Mouse (Mus musculus): ENCODE results near the gene Pi4kb.

Gene Pi4kb

GRCm38 (mm10) chr3:94953764-94954616, 20.5 kb upstream of the Pi4kb start, which contains the start of gene Rfx5:
TSS of gene Rfx5 (plus strand) at chr3:94954075.
- DNase-seq (ENCODE audit: low read depth, low spot score): peak; percentile 94

- no peak for DNase-seq (ENCODE audit: low read depth, low spot score)
These were observed 16.2 kb upstream of the Pi4kb start for GRCm38 (mm10) chr3:94958295-94958694.

DNA sequence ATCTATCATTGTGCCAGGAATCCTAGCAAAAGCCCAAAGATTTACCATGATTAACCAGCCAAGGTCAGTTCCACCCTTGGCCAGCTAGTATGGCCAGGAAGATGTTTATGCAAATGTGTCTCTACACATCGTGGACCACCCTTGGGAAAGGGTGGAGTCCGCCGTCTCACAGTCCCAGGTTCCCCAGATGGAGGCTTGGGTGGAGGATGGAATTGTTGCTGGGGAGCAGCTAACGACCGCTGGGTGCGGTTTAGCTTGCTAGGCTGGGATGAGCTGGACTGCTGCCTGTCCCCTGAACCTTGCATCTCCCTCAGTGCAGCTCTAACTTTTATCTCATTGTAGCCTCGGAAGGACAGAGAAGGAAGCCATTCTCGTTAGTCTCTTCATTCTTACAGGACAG, 14.7 kb upstream of the Pi4kb start:
- no peak for DNase-seq (ENCODE audit: low read depth, low spot score)

- DNase-seq (ENCODE audit: low read depth, low spot score): no peak
These were observed 14.2 kb upstream of the Pi4kb start for GRCm38 (mm10) chr3:94960322-94960721.

GRCm38 (mm10) chr3:94964989-94965388, 9.5 kb upstream of the Pi4kb start:
- no peak for DNase-seq (ENCODE audit: low read depth, low spot score)

DNA sequence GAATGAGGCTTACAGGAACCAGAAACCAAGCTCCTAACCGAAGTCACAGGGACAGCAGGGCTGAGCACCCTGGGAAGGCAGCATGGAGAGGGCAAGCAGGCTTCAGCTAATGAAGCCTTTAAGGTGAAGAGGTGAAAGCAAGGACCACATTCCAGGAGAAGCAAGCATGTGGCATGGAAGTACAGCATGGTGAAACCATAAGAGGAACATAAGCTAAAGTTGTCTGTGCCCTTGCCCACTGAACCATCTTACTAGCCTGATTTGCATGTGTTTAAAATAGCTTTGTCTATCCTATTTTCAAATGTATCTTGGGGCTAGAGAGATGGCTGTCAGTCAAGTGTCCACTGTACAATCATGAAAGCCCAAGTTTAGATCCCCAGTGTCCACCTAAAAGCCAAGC, 8.7 kb upstream of the Pi4kb start:
- no peak for DNase-seq (ENCODE audit: low read depth, low spot score)

GRCm38 (mm10) chr3:94972552-94972951, 2.0 kb upstream of the Pi4kb start:
- no peak for DNase-seq (ENCODE audit: low read depth, low spot score)

DNA sequence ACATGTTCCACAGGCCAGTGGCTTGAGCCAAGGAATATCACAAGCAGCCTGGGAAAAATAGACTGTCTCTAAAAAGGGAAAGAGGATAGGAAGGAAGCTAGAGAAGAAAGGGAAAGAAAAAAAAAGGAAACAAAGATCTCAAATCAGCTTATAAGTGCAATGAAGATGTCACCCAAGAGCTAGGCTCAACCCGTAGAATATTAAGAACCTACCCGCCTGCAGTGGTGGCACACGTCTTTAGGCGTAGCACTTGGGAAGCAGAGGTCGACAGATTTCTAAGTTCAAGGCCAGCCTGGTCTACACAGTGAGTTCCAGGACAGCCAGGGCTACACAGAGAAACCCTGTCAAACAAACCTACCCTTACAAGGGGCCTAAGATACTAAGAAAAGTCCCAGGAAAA, 911 bp upstream of the Pi4kb start:
- no peak for DNase-seq (ENCODE audit: low read depth, low spot score)

- DNase-seq (ENCODE audit: low read depth, low spot score): no peak
These were observed 454 bp upstream of the Pi4kb start for GRCm38 (mm10) chr3:94974026-94974527.

- no peak for DNase-seq (ENCODE audit: low read depth, low spot score)
These were observed 9.8 kb downstream of the Pi4kb start for GRCm38 (mm10) chr3:94984312-94984711.

DNA sequence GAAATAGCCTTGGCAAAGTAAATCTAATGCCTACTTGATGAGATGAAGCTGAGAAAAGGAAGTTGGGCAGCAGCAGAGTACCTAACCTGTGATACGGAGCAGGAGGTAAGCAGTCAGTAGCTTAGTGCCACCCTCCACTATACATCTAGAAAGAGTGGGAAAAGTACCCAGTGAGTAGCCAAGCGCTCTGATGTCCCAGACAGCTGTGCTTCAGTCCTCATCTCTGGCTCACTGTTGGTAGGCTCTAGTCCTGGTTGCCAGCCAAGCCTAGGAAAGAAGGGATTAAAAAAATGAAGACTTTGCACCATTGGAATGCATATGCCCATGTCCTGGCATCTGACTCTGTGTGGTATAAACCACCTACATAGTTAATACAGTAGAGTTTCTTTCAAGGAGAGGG, 11.0 kb downstream of the Pi4kb start:
- DNase-seq (ENCODE audit: low read depth, low spot score): no peak

- DNase-seq (ENCODE audit: low read depth, low spot score): no peak
These were observed 13.0 kb downstream of the Pi4kb start for GRCm38 (mm10) chr3:94987578-94987977.

- no peak for DNase-seq (ENCODE audit: low read depth, low spot score)
These were observed 14.7 kb downstream of the Pi4kb start for GRCm38 (mm10) chr3:94989159-94989761.

DNA sequence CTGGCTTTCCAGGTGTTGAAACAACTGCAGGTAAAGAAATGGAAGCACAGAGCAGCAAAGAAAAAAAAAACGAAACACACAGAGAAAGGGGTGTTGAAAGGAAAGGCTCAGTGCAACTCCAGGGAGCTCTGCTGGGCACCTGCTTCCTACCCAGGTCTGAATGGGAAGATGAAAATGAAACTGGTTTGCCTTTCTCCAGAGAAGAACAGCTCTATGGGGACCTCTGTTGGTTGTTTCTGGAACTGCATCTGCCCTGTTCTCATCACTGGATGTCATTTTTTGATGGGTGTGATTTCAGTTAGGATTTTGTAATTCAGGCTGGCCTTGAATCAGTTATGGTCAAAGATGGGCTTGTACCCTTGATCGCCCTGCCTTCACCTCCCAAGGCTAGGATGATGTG, 22.4 kb downstream of the Pi4kb start:
- no peak for DNase-seq (ENCODE audit: low read depth, low spot score)

GRCm38 (mm10) chr3:95002569-95002968, 28.0 kb downstream of the Pi4kb start:
- no peak for DNase-seq (ENCODE audit: low read depth, low spot score)

- no peak for DNase-seq (ENCODE audit: low read depth, low spot score)
These were observed 28.7 kb downstream of the Pi4kb start for GRCm38 (mm10) chr3:95003273-95003672.

DNA sequence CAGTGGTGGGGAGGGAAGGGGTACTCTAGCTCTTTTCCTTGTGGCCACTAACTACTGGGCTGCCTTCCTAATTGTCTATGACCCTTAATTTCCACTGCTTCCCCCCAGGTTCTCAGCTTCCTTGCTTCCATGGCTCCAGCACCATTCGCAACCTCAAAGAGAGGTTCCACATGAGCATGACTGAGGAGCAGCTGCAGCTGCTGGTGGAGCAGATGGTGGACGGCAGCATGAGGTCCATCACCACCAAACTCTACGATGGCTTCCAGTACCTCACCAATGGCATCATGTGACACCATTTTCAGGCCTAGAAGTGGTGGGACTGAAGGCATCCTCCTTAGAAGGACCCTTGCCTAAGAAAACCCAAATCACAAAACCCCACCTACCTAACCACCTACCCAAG, 31.1 kb downstream of the Pi4kb start:
- no peak for DNase-seq (ENCODE audit: low read depth, low spot score)

GRCm38 (mm10) chr3:95007706-95008105, 33.2 kb downstream of the Pi4kb start:
- no peak for DNase-seq (ENCODE audit: low read depth, low spot score)

DNA sequence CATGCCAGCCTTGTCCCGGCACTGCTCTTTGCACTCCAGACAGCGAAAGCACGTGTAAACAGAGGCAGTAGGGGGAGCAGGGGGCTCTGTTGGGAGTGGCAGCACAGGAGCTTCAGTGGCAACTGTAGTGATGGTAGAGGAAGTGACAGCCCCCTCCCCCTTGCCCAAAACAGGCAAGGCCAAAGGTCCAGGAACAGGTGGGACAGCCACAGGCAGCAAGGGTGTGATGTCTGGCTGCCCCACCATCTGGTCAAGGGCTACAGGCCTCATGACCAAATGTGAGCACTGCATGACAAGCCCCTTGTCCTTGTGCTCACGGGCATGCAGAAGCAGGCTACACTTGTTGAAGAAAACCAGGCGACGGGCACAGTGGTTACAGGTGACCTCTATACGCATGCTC, 35.9 kb downstream of the Pi4kb start:
- DNase-seq (ENCODE audit: low read depth, low spot score): no peak

DNA sequence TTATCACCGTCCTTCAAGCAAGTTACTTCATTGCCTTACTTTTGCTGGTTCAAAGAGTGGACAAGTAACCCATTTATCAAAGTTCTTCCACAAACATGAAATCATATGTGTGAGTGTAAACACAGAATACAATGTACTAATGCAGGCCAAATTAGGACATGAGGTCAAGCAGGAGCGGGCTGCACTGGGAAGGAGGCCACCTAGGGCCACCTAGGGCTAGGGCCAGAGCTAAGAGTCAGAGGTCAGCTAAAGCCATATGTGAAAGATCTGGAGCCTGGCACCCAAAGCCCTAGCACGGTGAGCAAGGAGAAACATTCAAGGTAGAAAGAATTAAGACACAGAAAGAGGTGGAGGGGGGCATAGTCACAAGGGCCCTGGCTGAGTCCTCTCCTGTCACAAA, 38.5 kb downstream of the Pi4kb start:
- no peak for DNase-seq (ENCODE audit: low read depth, low spot score)

- no peak for DNase-seq (ENCODE audit: low read depth, low spot score)
These were observed 39.3 kb downstream of the Pi4kb start for GRCm38 (mm10) chr3:95013699-95014427.

DNA sequence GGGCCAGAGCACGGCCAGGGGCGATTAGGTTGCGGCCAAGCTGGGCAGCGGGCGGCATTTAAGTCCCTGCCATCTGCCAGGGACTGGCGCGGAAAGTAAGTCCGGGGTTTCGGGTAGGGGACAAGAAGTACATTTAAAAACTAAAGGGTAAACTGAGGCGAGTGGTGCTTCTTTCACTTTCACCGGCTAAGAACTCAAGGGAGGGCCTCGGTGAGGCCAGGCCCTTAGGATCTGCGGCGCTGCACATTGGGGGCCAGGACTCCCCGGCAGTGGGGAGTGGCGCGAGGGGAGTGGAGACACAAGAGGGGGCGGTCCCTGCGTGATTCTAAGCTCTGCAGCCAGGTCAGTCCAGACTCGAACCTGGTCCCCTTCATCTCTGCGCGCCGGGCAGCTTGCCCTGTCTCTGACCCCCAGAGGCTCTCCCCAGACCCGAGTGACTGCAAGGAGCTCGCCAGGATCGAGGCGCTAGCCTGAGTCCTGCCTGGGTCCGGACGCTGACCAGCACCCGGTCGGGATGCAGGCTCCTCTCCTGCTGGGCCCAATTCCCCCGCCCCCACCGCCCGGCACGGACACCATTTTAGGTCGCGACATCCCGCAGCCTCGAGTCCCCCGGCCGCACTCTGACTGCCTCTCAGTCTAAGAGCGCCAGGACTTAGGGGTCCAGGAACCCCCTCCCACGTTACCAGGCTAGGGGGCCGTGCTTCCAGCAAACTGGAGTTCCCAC, 40.1 kb downstream of the Pi4kb start:
- DNase-seq (ENCODE audit: low read depth, low spot score): no peak
